Mouse (Mus musculus): Measurements from ENCODE around the gene Atoh7.

GRCm38 (mm10) chr10:63123141-63123540 lies 23.7 kb downstream of the Atoh7 start:
- TF ChIP-seq CTCF (IDR thresholded peaks at IDR 0.05) (no peak), EP300 (IDR thresholded peaks at IDR 0.05) (no peak)

Data from lung, postnatal 0 days (tissue).